17 mouse cellular contexts compared by ENCODE assay signal in the genomic region with DNA sequence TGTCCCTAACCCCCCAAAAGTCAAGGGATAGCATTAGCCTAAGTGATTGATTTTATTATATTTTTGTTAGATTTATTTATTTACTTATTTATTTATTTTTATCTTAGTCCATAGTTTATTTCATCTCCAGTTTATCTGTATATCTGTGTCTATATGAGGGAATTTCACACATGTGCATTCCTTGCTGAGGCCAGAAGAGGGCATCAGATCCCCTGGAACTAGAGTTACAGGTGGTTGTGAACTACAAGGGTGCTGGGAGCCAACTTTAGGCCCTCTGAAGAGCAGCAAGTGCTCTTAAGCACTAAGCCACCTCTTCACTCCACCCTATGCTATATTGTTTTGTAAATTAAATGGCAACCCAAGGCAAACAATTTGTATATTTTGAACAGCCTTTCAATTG. TPM values are rescaled to one million over a fixed set of nuclear protein-coding genes. Genes with fewer than 3 reads are reported as not detected.
DNase-seq lines count a peak whose midpoint lies in the region; ATAC-seq and TF ChIP-seq lines count a peak whose summit lies in the region.
"Had no signal": no experiment of that assay in that cellular context is flagged by ENCODE, and none has a peak within 500 bp of the region (broad histone marks: within the 10 kb centered on the region; RNA-seq: fewer than 3 reads in every experiment).

No protein-coding gene starts in this region.

- no peaks in the 10 kb centered on the region for H3K9me3 ChIP-seq in hindbrain, postnatal 0 days (ENCODE audit: low read length)
- no peaks in the 10 kb centered on the region for H3K9me3 ChIP-seq in hindbrain, embryonic 10.5 days
- H3K9me3 ChIP-seq in stomach, postnatal 0 days (ENCODE audit: control insufficient read depth, low read length) = no peaks in the 10 kb centered on the region
- H3K9me3 ChIP-seq in forebrain, embryonic 15.5 days = no peaks in the 10 kb centered on the region
- H3K9me3 ChIP-seq: stomach, embryonic 15.5 days had no signal

- ATAC-seq in hindbrain, postnatal 0 days = no peak
- no peak for ATAC-seq in stomach, postnatal 0 days (ENCODE audit: low FRiP score, low TSS enrichment)
- ATAC-seq in forebrain, embryonic 15.5 days (replicated peaks) = no peak

- no peaks in the 10 kb centered on the region for H3K27me3 ChIP-seq in hindbrain, postnatal 0 days (ENCODE audit: insufficient read depth, low read length)
- H3K27me3 ChIP-seq in hindbrain, embryonic 10.5 days (ENCODE audit: insufficient read depth, poor library complexity, severe bottlenecking) = no peaks in the 10 kb centered on the region
- H3K27me3 ChIP-seq in stomach, postnatal 0 days (ENCODE audit: control insufficient read depth, insufficient read depth, low read length) = no peaks in the 10 kb centered on the region
- H3K27me3 ChIP-seq in forebrain, embryonic 15.5 days = no peaks in the 10 kb centered on the region
- H3K27me3 ChIP-seq: embryonic facial prominence, embryonic 12.5 days; stomach, embryonic 15.5 days had no signal

- no peaks in the 10 kb centered on the region for H3K36me3 ChIP-seq in hindbrain, postnatal 0 days (ENCODE audit: insufficient read depth, low read length)
- no peaks in the 10 kb centered on the region for H3K36me3 ChIP-seq in hindbrain, embryonic 10.5 days
- no peaks in the 10 kb centered on the region for H3K36me3 ChIP-seq in stomach, postnatal 0 days (ENCODE audit: control insufficient read depth, insufficient read depth, low read length)
- no peaks in the 10 kb centered on the region for H3K36me3 ChIP-seq in forebrain, embryonic 15.5 days
- H3K36me3 ChIP-seq: embryonic facial prominence, embryonic 12.5 days; stomach, embryonic 15.5 days had no signal

- H3K9ac ChIP-seq in hindbrain, postnatal 0 days (replicated peaks; ENCODE audit: low read length) = no peak overlapping the region
- H3K9ac ChIP-seq in stomach, postnatal 0 days (ENCODE audit: low read length) = no peak overlapping the region
- H3K9ac ChIP-seq in forebrain, embryonic 15.5 days (replicated peaks) = no peak overlapping the region
- H3K9ac ChIP-seq: embryonic facial prominence, embryonic 12.5 days; stomach, embryonic 15.5 days had no signal

- peak; percentile 50 for TF ChIP-seq CTCF in hindbrain, postnatal 0 days (IDR thresholded peaks at IDR 0.05; ENCODE audit: low read depth)
- TF ChIP-seq CTCF in brain, embryonic 14.5 days (IDR thresholded peaks at IDR 0.05; ENCODE audit: borderline replicate concordance, extremely low read depth, insufficient read depth, insufficient read length) = peak; percentile 28; the same call in 1 of the 2 replicates
- TF ChIP-seq CTCF in stomach, postnatal 0 days (IDR thresholded peaks at IDR 0.05; ENCODE audit: low read depth) = peak; percentile 63

- no peak overlapping the region for H3K27ac ChIP-seq in hindbrain, postnatal 0 days
- no peak overlapping the region for H3K27ac ChIP-seq in hindbrain, embryonic 10.5 days
- H3K27ac ChIP-seq in stomach, postnatal 0 days (replicated peaks) = no peak overlapping the region
- H3K27ac ChIP-seq in forebrain, embryonic 15.5 days (replicated peaks) = no peak overlapping the region
- H3K27ac ChIP-seq: embryonic facial prominence, embryonic 12.5 days; macrophage; stomach, embryonic 15.5 days had no signal

- no peak for TF ChIP-seq POLR2A in brain, embryonic 14.5 days (IDR thresholded peaks at IDR 0.05; ENCODE audit: borderline replicate concordance, extremely low read depth, insufficient read depth, insufficient read length, poor library complexity, severe bottlenecking)

- TF ChIP-seq EP300 in stomach, postnatal 0 days (optimal IDR thresholded peaks at IDR 0.05) = no peak

- no peak overlapping the region for H3K4me3 ChIP-seq in hindbrain, postnatal 0 days (ENCODE audit: low read length)
- no peak overlapping the region for H3K4me3 ChIP-seq in hindbrain, embryonic 10.5 days
- H3K4me3 ChIP-seq in stomach, postnatal 0 days (ENCODE audit: low read depth, low read length) = no peak overlapping the region
- no peak overlapping the region for H3K4me3 ChIP-seq in forebrain, embryonic 15.5 days
- H3K4me3 ChIP-seq: embryonic facial prominence, embryonic 12.5 days; stomach, embryonic 15.5 days had no signal

- H3K4me1 ChIP-seq in hindbrain, postnatal 0 days (ENCODE audit: insufficient read depth, low read length) = no peaks in the 10 kb centered on the region
- no peaks in the 10 kb centered on the region for H3K4me1 ChIP-seq in hindbrain, embryonic 10.5 days (replicated peaks)
- H3K4me1 ChIP-seq in stomach, postnatal 0 days (replicated peaks; ENCODE audit: control insufficient read depth, insufficient read depth) = no peaks in the 10 kb centered on the region
- no peaks in the 10 kb centered on the region for H3K4me1 ChIP-seq in forebrain, embryonic 15.5 days
- H3K4me1 ChIP-seq: embryonic facial prominence, embryonic 12.5 days; stomach, embryonic 15.5 days had no signal

- H3K4me2 ChIP-seq in hindbrain, postnatal 0 days (ENCODE audit: low read depth, low read length) = no peak overlapping the region
- H3K4me2 ChIP-seq in stomach, postnatal 0 days (replicated peaks; ENCODE audit: low read depth) = no peak overlapping the region
- no peak overlapping the region for H3K4me2 ChIP-seq in forebrain, embryonic 15.5 days (replicated peaks)
- H3K4me2 ChIP-seq: embryonic facial prominence, embryonic 12.5 days; stomach, embryonic 15.5 days had no signal

- DNase-seq in hindbrain, postnatal 0 days (ENCODE audit: low spot score) = no peak
- DNase-seq in hindbrain, embryonic 10.5 days (ENCODE audit: low spot score) = no peak
- peak; percentile 38 for DNase-seq in thymus, postnatal 4 days
- DNase-seq in thymus, postnatal 25 days = no peak
- DNase-seq in brain, embryonic 14.5 days (ENCODE audit: low read depth) = no peak
- DNase-seq in stomach, postnatal 0 days (ENCODE audit: low spot score) = no peak
- DNase-seq in ovary, postnatal 14 days (ENCODE audit: low spot score) = no peak
- DNase-seq: adrenal gland, postnatal 10 days; cerebellum, adult 11 months; kidney, adult 8-10 months; layer of hippocampus, adult 9-11 months; right cerebral cortex, postnatal 14 days had no signal

RNA-seq across cellular contexts. Expression of gene Adam10, which starts 10.7 kb away (rescaled TPM):
- total RNA-seq in hindbrain, postnatal 0 days (2014; rRNA removed) = 13.4 and 16.9 TPM in 2 replicates
- polyA plus RNA-seq in hindbrain, postnatal 0 days (2015; fragmentation: Nextera tagmentation; extraction: Ambion mirVana) = 40.1 and 42.6 TPM in 2 replicates
- 52.2 and 62.8 TPM in 2 replicates for polyA plus RNA-seq in hindbrain, embryonic 10.5 days (2016; fragmentation: Nextera tagmentation; extraction: Ambion mirVana)
- polyA plus RNA-seq in brain, embryonic 14.5 days (2012; rRNA removed) = 42.4 and 56.3 TPM in 2 replicates
- 48.1 and 48.2 TPM in 2 replicates for polyA plus RNA-seq in stomach, postnatal 0 days (2015; fragmentation: Nextera tagmentation; extraction: Ambion mirVana)
- 61.3 and 63.7 TPM in 2 replicates for polyA plus RNA-seq in forebrain, embryonic 15.5 days (2015; fragmentation: Nextera tagmentation; extraction: Ambion mirVana)

RNA-seq across cellular contexts. Expression of gene Mindy2, which starts 11.1 kb away (rescaled TPM):
- total RNA-seq in hindbrain, postnatal 0 days (2014; rRNA removed) = 34.1 and 35.9 TPM in 2 replicates
- polyA plus RNA-seq in hindbrain, postnatal 0 days (2015; fragmentation: Nextera tagmentation; extraction: Ambion mirVana) = 19.6 and 20.4 TPM in 2 replicates
- polyA plus RNA-seq in hindbrain, embryonic 10.5 days (2016; fragmentation: Nextera tagmentation; extraction: Ambion mirVana) = 5.2 and 8.2 TPM in 2 replicates
- 12.7 and 17.2 TPM in 2 replicates for polyA plus RNA-seq in brain, embryonic 14.5 days (2012; rRNA removed)
- polyA plus RNA-seq in stomach, postnatal 0 days (2015; fragmentation: Nextera tagmentation; extraction: Ambion mirVana) = 11.8 and 12.5 TPM in 2 replicates
- 16.6 and 19.4 TPM in 2 replicates for polyA plus RNA-seq in forebrain, embryonic 15.5 days (2015; fragmentation: Nextera tagmentation; extraction: Ambion mirVana)

RNA-seq across cellular contexts. Expression of gene Gm10642, which starts 12.0 kb away (rescaled TPM):
- total RNA-seq in hindbrain, postnatal 0 days (2014; rRNA removed) = 1.9 and 4.4 TPM in 2 replicates
- 1.1 and 2.2 TPM in 2 replicates for polyA plus RNA-seq in hindbrain, postnatal 0 days (2015; fragmentation: Nextera tagmentation; extraction: Ambion mirVana)
- 0.24 and 0.52 TPM in 2 replicates for polyA plus RNA-seq in hindbrain, embryonic 10.5 days (2016; fragmentation: Nextera tagmentation; extraction: Ambion mirVana)
- polyA plus RNA-seq in brain, embryonic 14.5 days (2012; rRNA removed) = 0.50 and 0.90 TPM in 2 replicates
- polyA plus RNA-seq in stomach, postnatal 0 days (2015; fragmentation: Nextera tagmentation; extraction: Ambion mirVana) = 2.0 and 2.6 TPM in 2 replicates
- polyA plus RNA-seq in forebrain, embryonic 15.5 days (2015; fragmentation: Nextera tagmentation; extraction: Ambion mirVana) = 0.24 and 0.28 TPM in 2 replicates
- total RNA-seq: hematopoietic stem cell, adult 5-6 weeks had no signal
